Mouse (Mus musculus) midbrain, embryonic 11.5 days (tissue): Measurements from ENCODE around the gene Cops4. TPM values are rescaled to one million over a fixed set of nuclear protein-coding genes. Genes with fewer than 3 reads are reported as not detected.

Experiments
- ATAC-seq: fragments of 200-750 bp; cut with Nextera tagmentation; 2 replicates; pipeline ENCODE4 v1.8.0; 2017; ENCODE audit warnings: moderate TSS enrichment, moderate library complexity; ENCODE audit not compliant: low FRiP score
- DNase-seq: peaks from one replicate; pipeline ENCODE4 v3.0.0; 2015; ENCODE audit warnings: low spot score; ENCODE audit errors: missing footprints
- H3K27ac ChIP-seq: fragments of 300-500 bp; sonication (generic); 2 replicates; pipeline ENCODE4 v1.5.1; 2014; ENCODE audit warnings: low read depth, low read length
- H3K27me3 ChIP-seq: fragments of 300-500 bp; sonication (generic); 2 replicates; pipeline ENCODE4 v1.6.1; 2014; ENCODE audit warnings: mild to moderate bottlenecking, low read length, moderate library complexity, mixed read lengths; ENCODE audit not compliant: control insufficient read depth, insufficient read depth
- H3K36me3 ChIP-seq: fragments of 300-500 bp; sonication (generic); 2 replicates; pipeline ENCODE4 v1.6.1; 2014; ENCODE audit warnings: mild to moderate bottlenecking, low read length, moderate library complexity, mixed read lengths; ENCODE audit not compliant: control insufficient read depth, insufficient read depth
- H3K4me1 ChIP-seq: fragments of 300-500 bp; sonication (generic); 2 replicates; pipeline ENCODE4 v1.6.1; 2014; ENCODE audit warnings: low read length; ENCODE audit not compliant: control insufficient read depth, insufficient read depth
- H3K4me2 ChIP-seq: fragments of 300-500 bp; sonication (generic); 2 replicates; pipeline ENCODE4 v1.6.1; 2014; ENCODE audit warnings: mild to moderate bottlenecking, moderate library complexity
- H3K4me3 ChIP-seq: fragments of 300-500 bp; sonication (generic); 2 replicates; pipeline ENCODE4 v1.5.1; 2014; ENCODE audit warnings: low read depth, low read length
- H3K9ac ChIP-seq: fragments of 300-500 bp; sonication (generic); 2 replicates; pipeline ENCODE4 v1.6.1; 2014; ENCODE audit warnings: low read length
- H3K9me3 ChIP-seq: fragments of 300-500 bp; sonication (generic); 2 replicates; pipeline ENCODE4 v1.6.1; 2016; ENCODE audit warnings: low read length; ENCODE audit not compliant: control insufficient read depth
- WGBS: fragments of 180-500 bp; shearing (Covaris S2); extraction: QIAGEN DNeasy Blood & Tissue Kit; methylation state at CpG from one replicate; pipeline ENCODE4 v1.1.7; 2014; 5-methylcytosine and 5-hydroxymethylcytosine counted together
- polyA plus RNA-seq: library from polyadenylated mRNA; unstranded; fragments of >200 nt; fragmentation: Nextera tagmentation; extraction: Ambion mirVana; gene quantifications from 2 replicates; pipeline ENCODE4 v1.2.1, GENCODE M21; 2014

Cops4 gene
- polyA plus RNA-seq, 1 experiment from 2014 or later: 242 TPM

- H3K9me3 ChIP-seq: no peaks in the 10 kb centered on the region
- no peaks in the 10 kb centered on the region for H3K4me1 ChIP-seq
- no peak overlapping the region for H3K4me2 ChIP-seq
- H3K27me3 ChIP-seq: no peaks in the 10 kb centered on the region
- no peak for DNase-seq
- no peaks in the 10 kb centered on the region for H3K36me3 ChIP-seq
- no peak overlapping the region for H3K27ac ChIP-seq
- 88% methylated on average over 8 of the region's 8 CpGs for WGBS
- no peak overlapping the region for H3K4me3 ChIP-seq
- ATAC-seq: no peak
- H3K9ac ChIP-seq: no peak overlapping the region
Measured at GRCm38 (mm10) chr5:100568177-100568576, 50.1 kb downstream of the Cops4 start.

GRCm38 (mm10) chr5:100568802-100569201 lies 50.7 kb downstream of the Cops4 start:
- 89% methylated on average over 3 of the region's 3 CpGs for whole genome bisulfite sequencing
- Histone ChIP-seq H3K4me3 (no peak overlapping the region), H3K9me3 (no peaks in the 10 kb centered on the region), H3K36me3 (no peaks in the 10 kb centered on the region), H3K27ac (no peak overlapping the region), H3K4me1 (no peaks in the 10 kb centered on the region), H3K4me2 (no peak overlapping the region), H3K9ac (no peak overlapping the region), H3K27me3 (no peaks in the 10 kb centered on the region)
- DNase-seq (no peak), ATAC-seq (no peak)

- H3K4me2 ChIP-seq: no peak overlapping the region
- ATAC-seq: no peak
- no peaks in the 10 kb centered on the region for H3K4me1 ChIP-seq
- H3K9ac ChIP-seq: no peak overlapping the region
- no peak overlapping the region for H3K4me3 ChIP-seq
- no peaks in the 10 kb centered on the region for H3K36me3 ChIP-seq
- H3K9me3 ChIP-seq: no peaks in the 10 kb centered on the region
- DNase-seq: no peak
- H3K27me3 ChIP-seq: no peaks in the 10 kb centered on the region
- 76% methylated on average over 18 of the region's 18 CpGs for WGBS
- no peak overlapping the region for H3K27ac ChIP-seq
Measured at GRCm38 (mm10) chr5:100569250-100569934, 51.3 kb downstream of the Cops4 start.

- H3K4me1 ChIP-seq: no peaks in the 10 kb centered on the region
- no peaks in the 10 kb centered on the region for H3K36me3 ChIP-seq
- no peak for ATAC-seq
- no peak overlapping the region for H3K4me2 ChIP-seq
- no peak for DNase-seq
- H3K4me3 ChIP-seq: no peak overlapping the region
- no peaks in the 10 kb centered on the region for H3K27me3 ChIP-seq
- no peak overlapping the region for H3K9ac ChIP-seq
- WGBS: 77% methylated on average over 13 of the region's 13 CpGs
- H3K27ac ChIP-seq: no peak overlapping the region
- no peaks in the 10 kb centered on the region for H3K9me3 ChIP-seq
Measured at GRCm38 (mm10) chr5:100569997-100570595, 52.0 kb downstream of the Cops4 start.

- no peaks in the 10 kb centered on the region for H3K4me1 ChIP-seq
- ATAC-seq: no peak
- no peak overlapping the region for H3K9ac ChIP-seq
- no peak for DNase-seq
- H3K36me3 ChIP-seq: no peaks in the 10 kb centered on the region
- H3K9me3 ChIP-seq: no peaks in the 10 kb centered on the region
- no peak overlapping the region for H3K4me2 ChIP-seq
- WGBS: 47% methylated on average over 8 of the region's 8 CpGs
- no peaks in the 10 kb centered on the region for H3K27me3 ChIP-seq
- no peak overlapping the region for H3K4me3 ChIP-seq
- no peak overlapping the region for H3K27ac ChIP-seq
Measured at GRCm38 (mm10) chr5:100570716-100571115, 52.6 kb downstream of the Cops4 start.

GRCm38 (mm10) chr5:100572069-100572468 lies 54.0 kb downstream of the Cops4 start, which contains the start of gene Plac8:
Gene Plac8, minus strand, starts transcription at chr5:100572245.
- WGBS: 42% methylated on average over 7 of the region's 7 CpGs
- Histone ChIP-seq H3K9ac (no peak within 1 kb of the TSS), H3K4me2 (no peak within 1 kb of the TSS), H3K4me3 (no peak within 1 kb of the TSS), H3K27ac (no peak within 1 kb of the TSS), H3K27me3 (no peaks in the 10 kb centered on the region), H3K9me3 (no peaks in the 10 kb centered on the region), H3K36me3 (no peaks in the 10 kb centered on the region), H3K4me1 (no peaks in the 10 kb centered on the region)
- DNase-seq (no peak), ATAC-seq (no peak)

- H3K4me3 ChIP-seq: no peak overlapping the region
- H3K4me1 ChIP-seq: no peaks in the 10 kb centered on the region
- H3K4me2 ChIP-seq: no peak overlapping the region
- DNase-seq (no peak), ATAC-seq (no peak)
- H3K27ac ChIP-seq: no peak overlapping the region
- H3K27me3 ChIP-seq: no peaks in the 10 kb centered on the region
- H3K36me3 ChIP-seq: no peaks in the 10 kb centered on the region
- 93% methylated on average over 5 of the region's 5 CpGs for WGBS
- H3K9me3 ChIP-seq: no peaks in the 10 kb centered on the region
- H3K9ac ChIP-seq: no peak overlapping the region
Measured at GRCm38 (mm10) chr5:100573256-100573655, 55.1 kb downstream of the Cops4 start.

- Histone ChIP-seq H3K36me3 (no peaks in the 10 kb centered on the region), H3K9ac (no peak overlapping the region), H3K4me2 (no peak overlapping the region), H3K4me3 (no peak overlapping the region), H3K27ac (no peak overlapping the region), H3K4me1 (no peaks in the 10 kb centered on the region), H3K9me3 (no peaks in the 10 kb centered on the region), H3K27me3 (no peaks in the 10 kb centered on the region)
- 75% methylated on average over 1 of the region's 1 CpGs for WGBS
- DNase-seq: no peak
- no peak for ATAC-seq
Measured at GRCm38 (mm10) chr5:100574771-100575170, 56.7 kb downstream of the Cops4 start.

GRCm38 (mm10) chr5:100578863-100579411 lies 60.8 kb downstream of the Cops4 start:
- no peak overlapping the region for H3K9ac ChIP-seq
- no peaks in the 10 kb centered on the region for H3K9me3 ChIP-seq
- no peak overlapping the region for H3K4me2 ChIP-seq
- no peaks in the 10 kb centered on the region for H3K4me1 ChIP-seq
- H3K27ac ChIP-seq: no peak overlapping the region
- no peak for DNase-seq
- H3K36me3 ChIP-seq: no peaks in the 10 kb centered on the region
- no peaks in the 10 kb centered on the region for H3K27me3 ChIP-seq
- H3K4me3 ChIP-seq: no peak overlapping the region
- WGBS: 90% methylated on average over 5 of the region's 5 CpGs
- ATAC-seq: no peak
